Mouse (Mus musculus) ES-Bruce4 (cell line): ENCODE measurements around the gene Col4a1.

ENCODE experiments used
- CTCF ChIP-seq: IDR thresholded peaks from one replicate; pipeline ENCODE4 v1.8.1; 2011; ENCODE audit warnings: low read depth, low read length
- POLR2A ChIP-seq: IDR thresholded peaks from one replicate; pipeline ENCODE4 v1.8.1; 2011; ENCODE audit warnings: low read length; ENCODE audit not compliant: insufficient read depth

DNA sequence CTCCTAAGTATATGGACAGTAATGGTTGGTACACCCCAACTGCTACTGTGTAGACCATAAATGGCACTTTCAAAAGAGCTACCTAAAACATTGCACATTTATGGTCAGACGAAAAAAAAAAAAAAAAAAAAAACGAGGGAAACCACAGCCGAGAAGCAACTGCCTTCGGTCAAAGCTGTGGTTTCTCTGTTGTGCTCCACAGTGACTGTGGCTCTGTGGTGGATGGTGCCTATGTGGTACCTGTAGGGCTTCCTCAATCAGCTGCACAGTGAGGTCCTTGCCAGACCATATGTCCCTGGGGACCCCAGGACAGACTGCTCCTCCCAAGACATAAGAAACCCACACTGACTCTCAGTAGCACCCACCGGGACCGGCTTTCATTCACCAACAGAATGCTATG is 36.3 kb downstream of the Col4a1 start:
- no peak for TF ChIP-seq POLR2A
- TF ChIP-seq CTCF: no peak
